Mouse (Mus musculus): ENCODE data around the gene Sh2d6.

Gene Sh2d6

DNA sequence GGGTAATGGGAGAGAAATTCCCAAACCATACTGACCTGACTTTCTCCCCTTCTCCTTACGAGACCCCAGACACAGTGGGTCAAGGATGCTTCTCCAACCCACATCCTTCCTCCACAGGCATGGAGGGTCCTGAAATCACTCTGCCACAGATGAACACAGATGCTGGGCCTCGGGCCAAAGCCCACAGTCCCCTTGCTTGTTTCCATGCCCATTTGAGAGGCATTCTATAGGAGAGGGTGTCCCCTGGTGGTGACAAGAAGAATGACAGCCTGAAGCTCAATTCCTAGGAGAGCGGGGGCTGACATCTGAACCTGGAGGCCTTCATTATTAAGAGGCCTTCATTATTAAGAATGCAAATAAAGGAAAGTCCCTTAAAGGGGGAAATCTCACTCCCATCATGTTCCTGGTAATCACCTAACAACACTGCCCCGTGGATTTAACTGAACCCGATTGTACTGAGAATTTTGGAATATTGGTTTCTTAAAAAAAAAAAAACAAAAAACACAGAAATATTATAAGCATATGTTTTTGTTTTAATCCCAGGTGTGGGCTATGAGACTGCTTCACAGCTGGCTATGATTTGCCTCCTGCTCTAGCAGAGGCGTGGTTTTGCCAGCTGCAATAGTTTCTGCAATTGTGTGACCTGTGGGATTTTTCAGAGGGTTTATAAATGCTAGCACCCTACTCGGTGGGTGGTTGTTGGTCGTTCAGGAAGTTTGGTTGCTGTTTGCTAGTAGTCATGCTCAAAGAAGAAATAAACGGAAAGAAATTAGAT is 12.7 kb upstream of the Sh2d6 start:
- peak; percentile 80 to 88 for DNase-seq

- DNase-seq, result peak; percentile 41 to 62
These were observed 12.0 kb upstream of the Sh2d6 start for GRCm38 (mm10) chr6:72533555-72533954.

- no peak for DNase-seq
These were observed 11.1 kb upstream of the Sh2d6 start for GRCm38 (mm10) chr6:72532580-72532979.

DNA sequence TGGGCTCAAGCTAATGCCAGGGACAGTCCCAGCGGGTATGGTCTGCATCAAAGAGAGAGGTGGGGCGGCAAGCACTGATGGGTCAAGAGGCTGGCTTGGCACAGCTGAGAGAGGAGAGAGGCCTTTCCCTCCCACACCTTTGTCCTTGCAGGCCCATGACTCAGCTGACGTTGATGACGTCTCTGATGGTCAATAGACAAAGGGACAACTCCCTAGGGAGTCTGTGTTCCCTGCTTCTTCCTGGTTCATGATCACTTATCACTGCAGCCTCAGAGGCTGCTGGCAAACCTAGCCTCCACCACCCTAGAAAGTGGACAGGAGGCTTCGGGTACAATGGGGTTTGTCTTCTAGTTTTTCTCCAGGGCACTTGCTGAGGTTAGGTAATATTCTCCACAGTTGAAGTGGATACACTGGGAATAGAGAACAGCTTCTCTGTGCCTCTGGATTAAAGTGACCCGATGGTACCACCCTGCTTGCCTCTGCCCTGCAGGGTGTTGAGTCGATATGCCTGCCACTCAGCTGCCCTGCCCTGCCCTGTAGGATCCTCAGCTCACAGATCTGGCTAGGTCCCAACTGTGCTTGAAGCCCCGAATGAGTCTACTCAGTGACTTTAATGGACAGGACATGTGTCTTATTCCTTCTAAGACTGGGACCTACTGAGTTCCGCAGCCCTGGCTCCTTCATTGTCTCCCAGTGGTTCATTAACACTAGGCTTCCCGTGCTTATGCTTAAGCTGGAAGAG is 7.1 kb upstream of the Sh2d6 start:
- no peak for DNase-seq

DNA sequence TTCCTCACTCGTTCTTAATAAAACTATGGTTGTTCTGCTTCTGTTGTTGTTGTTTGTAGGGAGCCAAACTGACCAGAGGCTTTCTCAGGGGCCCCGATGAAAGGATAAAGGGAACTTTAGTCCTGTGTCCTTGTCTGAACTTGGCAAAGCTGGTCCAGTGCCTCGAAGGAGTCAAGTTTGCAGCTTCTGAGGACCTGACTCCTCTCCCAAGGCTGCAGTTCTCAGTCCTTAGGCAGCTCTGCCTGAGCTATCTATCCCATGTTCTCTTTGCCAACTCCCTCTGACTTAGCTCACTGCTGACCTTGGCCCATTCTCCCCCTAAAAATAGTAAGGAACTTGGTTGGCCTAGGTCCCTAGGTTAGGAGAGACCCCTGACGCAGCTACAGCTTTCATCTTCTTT is 5.6 kb upstream of the Sh2d6 start:
- no peak for DNase-seq

- no peak for DNase-seq
These were observed 2.7 kb upstream of the Sh2d6 start for GRCm38 (mm10) chr6:72524160-72524559.

GRCm38 (mm10) chr6:72523222-72523621 is 1.7 kb upstream of the Sh2d6 start:
- DNase-seq, result no peak

GRCm38 (mm10) chr6:72522288-72522687 is 781 bp upstream of the Sh2d6 start:
- DNase-seq, result no peak

DNA sequence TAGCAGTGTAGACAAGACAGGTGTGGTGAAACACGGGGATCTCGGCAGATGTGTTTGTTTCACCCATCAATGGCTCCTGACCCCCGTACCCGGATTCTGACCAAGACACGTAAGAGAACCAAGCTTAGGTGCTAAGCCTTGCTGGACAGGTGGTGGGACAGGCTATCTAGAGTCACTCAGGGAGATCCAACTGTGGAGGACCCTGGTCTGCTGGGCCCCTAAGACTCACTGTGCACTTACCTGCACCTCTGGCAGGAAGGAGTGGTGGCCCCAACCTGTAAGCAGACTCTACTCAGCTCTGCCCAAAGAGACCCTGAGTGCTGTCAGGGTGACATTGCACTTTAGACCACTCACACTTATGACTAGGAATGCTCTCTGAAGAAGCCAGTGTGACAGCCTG is 603 bp downstream of the Sh2d6 start:
- DNase-seq, result no peak

GRCm38 (mm10) chr6:72519892-72520663 is 1.4 kb downstream of the Sh2d6 start:
- peak; percentile 63 to 73 for DNase-seq

GRCm38 (mm10) chr6:72519303-72519702 is 2.2 kb downstream of the Sh2d6 start:
- DNase-seq, result no peak

DNA sequence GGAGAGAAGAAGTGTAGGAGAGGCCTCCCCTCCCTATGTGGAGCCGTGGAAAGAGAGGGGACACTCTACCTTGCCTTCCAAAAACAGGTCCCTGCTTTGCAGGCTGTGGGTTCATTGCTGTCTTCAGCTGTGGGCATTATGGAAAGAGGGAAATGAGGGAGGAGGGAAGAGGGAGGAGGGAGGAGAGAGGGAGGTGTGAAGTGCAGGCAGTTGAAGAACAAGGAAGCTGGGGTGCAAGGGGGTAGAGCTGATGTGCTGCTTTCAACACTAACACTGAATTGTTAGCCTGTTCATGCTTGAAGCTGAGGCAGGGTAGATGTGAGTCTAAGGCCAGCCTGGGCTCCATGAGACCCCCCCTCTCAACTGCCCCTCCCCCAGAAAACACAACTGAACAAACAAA is 2.7 kb downstream of the Sh2d6 start:
- no peak for DNase-seq

DNA sequence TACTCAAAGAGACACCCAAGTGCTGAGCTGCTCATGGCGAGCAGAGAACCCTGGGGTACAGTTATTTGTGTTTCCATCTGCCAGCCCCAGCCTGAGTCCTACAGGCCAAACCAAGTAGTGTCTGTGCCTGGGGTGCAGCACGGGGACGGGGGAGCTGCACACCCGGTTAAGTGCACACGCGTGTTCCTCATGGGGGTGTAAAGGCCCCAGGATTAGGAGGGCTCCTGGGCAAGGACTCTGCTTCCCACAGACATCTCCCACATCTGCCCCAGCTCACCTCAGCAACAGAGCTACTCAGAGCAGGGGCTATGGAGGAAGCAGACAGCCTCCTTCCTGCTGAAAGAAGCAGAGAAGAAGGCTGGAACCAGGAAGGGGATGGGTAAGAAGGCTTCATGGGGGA is 5.9 kb downstream of the Sh2d6 start:
- no peak for DNase-seq

DNA sequence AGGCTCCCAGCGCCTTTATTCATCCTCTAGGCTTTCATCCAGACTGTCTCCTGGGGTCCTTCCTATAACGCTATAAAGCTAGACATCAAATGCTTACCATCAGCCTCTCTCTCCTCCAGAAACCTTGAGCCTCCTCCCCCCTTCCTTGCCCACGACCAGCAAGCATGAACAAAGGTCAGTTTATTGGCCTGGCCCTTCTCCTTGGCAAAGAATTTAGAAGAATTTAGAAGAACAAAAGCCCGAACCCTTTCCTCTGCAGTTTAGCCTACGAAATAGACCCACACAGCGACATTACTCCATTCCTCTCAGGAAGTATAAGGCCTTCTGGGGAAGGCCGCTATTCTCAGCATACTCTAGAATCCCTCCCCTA is 8.5 kb downstream of the Sh2d6 start:
- DNase-seq, result no peak

- DNase-seq, result peak; percentile 83 to 90
These were observed 9.0 kb downstream of the Sh2d6 start for GRCm38 (mm10) chr6:72512386-72513070.

- peak; percentile 41 to 68 for DNase-seq
These were observed 10.7 kb downstream of the Sh2d6 start for GRCm38 (mm10) chr6:72510686-72511421.

DNA sequence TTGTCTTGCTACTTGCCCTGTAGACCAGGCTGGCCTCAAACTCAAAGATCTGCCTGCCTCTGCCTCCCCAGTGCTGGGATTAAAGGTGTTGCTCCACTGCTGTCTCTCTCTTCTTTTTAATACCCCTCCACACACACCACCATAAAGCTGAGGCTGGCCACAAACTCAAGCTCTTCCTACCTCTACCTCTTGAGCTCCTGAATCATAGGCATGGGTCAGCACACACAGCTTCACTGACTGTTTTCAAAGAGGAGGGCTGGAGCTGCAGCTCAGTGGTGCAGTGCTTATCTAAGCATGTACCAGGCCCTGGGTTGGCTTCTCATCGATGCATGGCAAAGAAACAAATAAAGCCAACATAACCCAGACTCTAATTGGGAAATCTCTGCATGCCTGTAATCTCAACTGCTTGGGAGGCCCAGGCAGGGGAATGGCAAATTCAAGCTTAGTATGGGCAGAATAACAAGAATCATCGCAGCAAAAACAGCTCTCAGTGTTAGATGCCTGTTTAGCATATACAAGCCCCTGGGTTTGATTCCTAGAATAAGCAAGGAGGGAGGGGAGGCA is 11.6 kb downstream of the Sh2d6 start:
- DNase-seq, result no peak

GRCm38 (mm10) chr6:72508596-72508995 is 12.9 kb downstream of the Sh2d6 start:
- DNase-seq, result no peak

DNA sequence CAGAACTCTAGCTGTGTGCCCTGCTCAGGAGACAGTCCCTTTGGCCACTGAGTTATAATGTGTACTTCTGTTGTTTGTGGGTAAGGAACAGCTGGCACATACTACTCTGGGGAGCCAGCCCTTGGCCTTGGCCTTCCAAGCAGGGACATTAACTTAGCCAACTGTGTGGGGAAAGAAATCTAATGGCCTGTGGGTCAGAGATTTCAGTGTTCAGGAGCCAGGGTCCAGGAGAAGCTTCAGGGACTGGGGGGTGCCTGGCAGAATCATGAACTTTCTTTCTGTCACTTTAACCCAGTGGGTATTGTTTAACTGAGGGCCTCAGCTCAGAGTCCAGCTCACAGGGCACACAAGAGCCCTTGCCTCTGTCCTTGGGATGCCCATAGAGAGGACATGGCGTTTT is 15.4 kb downstream of the Sh2d6 start:
- no peak for DNase-seq

- peak; percentile 62 to 75 for DNase-seq
These were observed 17.6 kb downstream of the Sh2d6 start for GRCm38 (mm10) chr6:72503939-72504338.

- DNase-seq, result no peak
These were observed 18.2 kb downstream of the Sh2d6 start for GRCm38 (mm10) chr6:72503309-72503708.

- DNase-seq, result peak in 1 of 2 experiments; percentile 46
These were observed 22.6 kb downstream of the Sh2d6 start for GRCm38 (mm10) chr6:72498950-72499349.

All from kidney, postnatal 4 days (tissue).